Mouse (Mus musculus) heart, embryonic 10.5 days (tissue): ENCODE measurements around the gene Pou6f1. TPM values are rescaled to one million over a fixed set of nuclear protein-coding genes. Genes with fewer than 3 reads are reported as not detected.

Experiments
- DNase-seq: peaks from one replicate; pipeline ENCODE4 v3.0.0-alpha.2; 2017; ENCODE audit warnings: low spot score
- H3K27ac ChIP-seq: fragments of 300-500 bp; sonication (generic); 2 replicates; pipeline ENCODE4 v1.5.1; 2016; ENCODE audit warnings: mild to moderate bottlenecking
- H3K27me3 ChIP-seq: fragments of 300-500 bp; sonication (generic); 2 replicates; pipeline ENCODE4 v1.6.1; 2016; ENCODE audit warnings: mild to moderate bottlenecking; ENCODE audit not compliant: poor library complexity, insufficient read depth, severe bottlenecking
- H3K36me3 ChIP-seq: fragments of 300-500 bp; sonication (generic); 2 replicates; pipeline ENCODE4 v1.6.1; 2016; ENCODE audit warnings: mild to moderate bottlenecking, moderate library complexity
- H3K4me1 ChIP-seq: fragments of 300-500 bp; sonication (generic); 2 replicates; pipeline ENCODE4 v1.6.1; 2016; ENCODE audit warnings: mild to moderate bottlenecking
- H3K4me3 ChIP-seq: fragments of 300-500 bp; sonication (generic); 2 replicates; pipeline ENCODE4 v1.5.1; 2016; ENCODE audit warnings: mild to moderate bottlenecking, moderate library complexity
- H3K9me3 ChIP-seq: fragments of 300-500 bp; sonication (generic); 2 replicates; pipeline ENCODE4 v1.6.1; 2016; ENCODE audit warnings: mild to moderate bottlenecking, moderate library complexity
- WGBS: fragments of 180-500 bp; shearing (Covaris S2); methylation state at CpG from one replicate; pipeline ENCODE4 v1.1.7; 2016; 5-methylcytosine and 5-hydroxymethylcytosine counted together
- polyA plus RNA-seq: library from polyadenylated mRNA; unstranded; fragments of >200 nt; fragmentation: Nextera tagmentation; extraction: Ambion mirVana; gene quantifications from 2 replicates; pipeline ENCODE4 v1.2.1, GENCODE M21; 2016

The Pou6f1 gene
- polyA plus RNA-seq, 1 experiment from 2014 or later, result 2.0 TPM

- Histone ChIP-seq H3K27ac (no peak overlapping the region), H3K36me3 (peaks cover 4% of the 10 kb centered on the region; the same call in 1 of the 2 replicates), H3K27me3 (peaks cover 18% of the 10 kb centered on the region), H3K4me1 (no peaks in the 10 kb centered on the region), H3K9me3 (no peaks in the 10 kb centered on the region), H3K4me3 (no peak overlapping the region)
- WGBS, result 80% methylated on average over 6 of the region's 6 CpGs
- no peak for DNase-seq
These were observed 11.5 kb downstream of the Pou6f1 start for GRCm38 (mm10) chr15:100588297-100588696.

GRCm38 (mm10) chr15:100587166-100587565 lies 12.6 kb downstream of the Pou6f1 start:
- H3K4me3 ChIP-seq, result no peak overlapping the region

GRCm38 (mm10) chr15:100585931-100586330 lies 13.9 kb downstream of the Pou6f1 start:
- Histone ChIP-seq H3K9me3 (no peaks in the 10 kb centered on the region), H3K4me1 (no peaks in the 10 kb centered on the region), H3K36me3 (peaks cover 4% of the 10 kb centered on the region; the same call in 1 of the 2 replicates), H3K27ac (no peak overlapping the region), H3K27me3 (peaks cover 28% of the 10 kb centered on the region), H3K4me3 (no peak overlapping the region)
- DNase-seq, result no peak
- WGBS, result 88% methylated on average over 16 of the region's 16 CpGs

More at GRCm38 (mm10) chr15:100587166-100587565, 12.6 kb downstream of the Pou6f1 start:
- WGBS, result 78% methylated on average over 4 of the region's 4 CpGs
- H3K9me3 ChIP-seq, result no peaks in the 10 kb centered on the region
- H3K27me3 ChIP-seq, result peaks cover 28% of the 10 kb centered on the region
- no peak overlapping the region for H3K27ac ChIP-seq
- no peaks in the 10 kb centered on the region for H3K4me1 ChIP-seq
- H3K36me3 ChIP-seq, result peaks cover 4% of the 10 kb centered on the region; the same call in 1 of the 2 replicates
- DNase-seq, result no peak

DNA sequence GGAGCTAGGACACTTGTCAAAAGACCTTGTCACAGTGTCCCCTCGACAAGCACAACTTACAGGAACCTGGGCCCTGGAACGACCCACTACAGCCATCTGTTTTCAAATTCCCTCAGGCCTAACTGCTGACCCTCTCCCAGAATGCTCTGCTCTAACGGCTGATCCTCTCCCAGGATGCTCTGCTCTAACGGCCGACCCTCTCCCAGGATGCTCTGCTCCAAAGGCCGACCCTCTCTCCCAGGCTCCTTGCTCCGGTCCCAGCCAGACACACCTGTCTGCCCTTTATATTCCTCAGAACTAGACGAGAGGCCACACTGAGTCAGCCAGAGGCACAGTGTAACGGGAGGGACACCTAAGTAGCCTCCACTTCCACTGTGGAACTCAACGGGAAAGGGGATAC lies 19.7 kb downstream of the Pou6f1 start:
- Histone ChIP-seq H3K27ac (no peak overlapping the region), H3K4me1 (no peaks in the 10 kb centered on the region), H3K9me3 (no peaks in the 10 kb centered on the region), H3K36me3 (0 out of 2 replicates have a peak, but pooled peaks cover 4% of the 10 kb centered on the region), H3K4me3 (no peak overlapping the region), H3K27me3 (peaks cover 39% of the 10 kb centered on the region)
- WGBS, result 87% methylated on average over 10 of the region's 10 CpGs
- no peak for DNase-seq

DNA sequence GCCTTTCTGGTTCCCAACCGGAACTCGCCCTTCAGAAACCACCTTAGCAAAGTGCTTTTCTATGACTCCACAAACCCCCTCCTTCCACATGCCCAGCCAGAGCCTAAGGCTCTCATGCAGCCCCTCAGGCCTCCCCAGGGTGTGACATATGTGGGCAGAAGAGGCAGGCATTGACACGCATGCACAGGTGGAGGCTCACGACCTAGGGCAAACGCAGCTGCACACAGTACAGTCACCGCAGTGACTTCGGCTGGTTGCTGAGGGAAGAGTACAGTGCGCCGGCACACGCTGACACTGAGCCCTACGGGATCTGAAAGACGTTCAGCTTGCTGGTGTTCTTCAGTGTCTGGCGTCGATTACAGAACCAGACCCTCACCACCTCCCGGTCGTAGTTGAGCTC lies 21.8 kb downstream of the Pou6f1 start:
- WGBS, result 82% methylated on average over 16 of the region's 16 CpGs
- H3K4me1 ChIP-seq, result peaks cover 9% of the 10 kb centered on the region
- H3K4me3 ChIP-seq, result no peak overlapping the region
- DNase-seq, result no peak
- H3K9me3 ChIP-seq, result no peaks in the 10 kb centered on the region
- 0 out of 2 replicates have a peak, but pooled peaks cover 4% of the 10 kb centered on the region for H3K36me3 ChIP-seq
- H3K27me3 ChIP-seq, result peaks cover 28% of the 10 kb centered on the region
- no peak overlapping the region for H3K27ac ChIP-seq

DNA sequence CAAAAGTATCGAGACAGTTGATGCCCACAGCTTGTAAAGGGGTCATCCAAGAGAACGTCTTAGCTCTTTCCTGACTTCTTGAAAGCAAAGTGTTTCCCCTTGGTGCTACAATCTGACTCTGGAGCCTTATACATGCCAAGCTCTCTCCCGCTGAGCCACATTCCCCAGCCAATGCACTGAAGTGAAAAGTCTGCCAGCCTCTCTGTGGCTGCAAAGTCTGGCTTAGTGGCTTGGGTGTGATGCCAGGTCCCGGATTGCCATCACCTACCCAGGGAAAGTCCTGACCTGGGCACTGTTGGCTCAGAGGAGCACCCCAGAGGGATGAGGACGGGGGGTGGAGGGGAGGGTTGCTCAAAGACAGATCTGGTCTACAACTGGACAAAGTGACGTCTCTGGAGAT lies 23.0 kb downstream of the Pou6f1 start:
- no peaks in the 10 kb centered on the region for H3K9me3 ChIP-seq
- H3K4me1 ChIP-seq, result peaks cover 9% of the 10 kb centered on the region

GRCm38 (mm10) chr15:100576392-100576791 lies 23.4 kb downstream of the Pou6f1 start:
- H3K4me3 ChIP-seq, result no peak overlapping the region
- H3K4me1 ChIP-seq, result peaks cover 9% of the 10 kb centered on the region
- H3K27ac ChIP-seq, result no peak overlapping the region
- WGBS, result 80% methylated on average over 6 of the region's 6 CpGs
- H3K36me3 ChIP-seq, result 0 out of 2 replicates have a peak, but pooled peaks cover 4% of the 10 kb centered on the region
- no peaks in the 10 kb centered on the region for H3K9me3 ChIP-seq
- peaks cover 21% of the 10 kb centered on the region for H3K27me3 ChIP-seq
- no peak for DNase-seq

More for the DNA sequence above, 23.0 kb downstream of the Pou6f1 start:
- no peak overlapping the region for H3K27ac ChIP-seq
- H3K36me3 ChIP-seq, result 0 out of 2 replicates have a peak, but pooled peaks cover 4% of the 10 kb centered on the region
- H3K27me3 ChIP-seq, result peaks cover 21% of the 10 kb centered on the region
- no peak for DNase-seq
- 76% methylated on average over 6 of the region's 6 CpGs for WGBS
- no peak overlapping the region for H3K4me3 ChIP-seq

GRCm38 (mm10) chr15:100575366-100575765 lies 24.4 kb downstream of the Pou6f1 start:
- 84% methylated on average over 12 of the region's 12 CpGs for WGBS
- H3K4me1 ChIP-seq, result peaks cover 9% of the 10 kb centered on the region
- 0 out of 2 replicates have a peak, but pooled peaks cover 4% of the 10 kb centered on the region for H3K36me3 ChIP-seq
- no peak for DNase-seq
- no peak overlapping the region for H3K4me3 ChIP-seq
- peaks cover 21% of the 10 kb centered on the region for H3K27me3 ChIP-seq
- no peak overlapping the region for H3K27ac ChIP-seq
- H3K9me3 ChIP-seq, result no peaks in the 10 kb centered on the region

GRCm38 (mm10) chr15:100574378-100574777 lies 25.4 kb downstream of the Pou6f1 start:
- Histone ChIP-seq H3K27me3 (peaks cover 21% of the 10 kb centered on the region), H3K36me3 (0 out of 2 replicates have a peak, but pooled peaks cover 4% of the 10 kb centered on the region), H3K27ac (no peak overlapping the region), H3K4me1 (peaks cover 9% of the 10 kb centered on the region), H3K9me3 (no peaks in the 10 kb centered on the region), H3K4me3 (no peak overlapping the region)
- no peak for DNase-seq
- 61% methylated on average over 2 of the region's 2 CpGs for WGBS

DNA sequence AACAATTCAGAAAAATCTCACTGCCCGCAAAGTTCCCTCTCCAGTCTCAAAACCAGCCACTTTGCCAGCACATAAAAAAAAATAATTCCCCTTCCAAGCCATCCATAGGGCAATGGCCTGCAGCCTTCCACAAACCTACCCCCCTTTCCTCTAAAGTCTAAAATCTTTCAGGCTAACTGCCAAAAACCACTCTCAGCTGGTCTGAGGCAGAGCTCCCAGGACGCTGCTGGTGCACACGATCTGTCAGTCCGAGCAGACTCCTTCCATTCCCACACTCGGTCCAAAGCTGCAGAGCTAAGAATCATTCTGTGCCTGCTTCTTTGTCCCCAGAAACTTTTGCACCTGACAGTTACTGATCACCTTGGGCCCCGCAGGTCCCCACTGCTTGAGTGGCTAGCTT lies 25.8 kb downstream of the Pou6f1 start:
- H3K36me3 ChIP-seq, result 0 out of 2 replicates have a peak, but pooled peaks cover 4% of the 10 kb centered on the region
- H3K4me1 ChIP-seq, result peaks cover 9% of the 10 kb centered on the region
- H3K4me3 ChIP-seq, result no peak overlapping the region
- no peaks in the 10 kb centered on the region for H3K9me3 ChIP-seq
- no peak for DNase-seq
- H3K27me3 ChIP-seq, result peaks cover 21% of the 10 kb centered on the region
- peak overlapping the region; percentile 53; the same call in 1 of the 2 replicates for H3K27ac ChIP-seq
- 57% methylated on average over 6 of the region's 6 CpGs for WGBS

DNA sequence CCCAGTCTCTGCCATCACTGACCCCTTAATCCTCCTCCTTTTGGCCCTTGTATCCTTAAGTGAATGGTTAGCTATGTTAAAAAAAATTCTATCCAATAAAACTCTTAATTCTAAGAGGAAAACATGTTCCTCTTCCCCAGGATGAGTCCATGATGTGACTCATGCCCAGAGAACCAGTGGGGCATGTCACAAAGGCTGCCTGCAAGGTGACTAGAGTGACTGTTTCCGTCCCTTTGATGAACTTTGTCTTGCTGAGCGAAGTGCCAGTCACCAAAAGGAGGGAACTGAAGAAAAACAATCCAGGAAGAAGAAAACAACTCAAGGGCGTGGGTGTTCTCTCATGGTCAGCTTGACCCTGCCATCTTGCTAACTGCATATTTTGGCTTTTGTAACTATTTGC lies 30.5 kb downstream of the Pou6f1 start:
- Histone ChIP-seq H3K4me3 (no peak overlapping the region), H3K36me3 (no peaks in the 10 kb centered on the region), H3K9me3 (no peaks in the 10 kb centered on the region), H3K4me1 (peaks cover 9% of the 10 kb centered on the region), H3K27me3 (no peaks in the 10 kb centered on the region), H3K27ac (no peak overlapping the region)
- 47% methylated on average over 3 of the region's 3 CpGs for WGBS
- no peak for DNase-seq

DNA sequence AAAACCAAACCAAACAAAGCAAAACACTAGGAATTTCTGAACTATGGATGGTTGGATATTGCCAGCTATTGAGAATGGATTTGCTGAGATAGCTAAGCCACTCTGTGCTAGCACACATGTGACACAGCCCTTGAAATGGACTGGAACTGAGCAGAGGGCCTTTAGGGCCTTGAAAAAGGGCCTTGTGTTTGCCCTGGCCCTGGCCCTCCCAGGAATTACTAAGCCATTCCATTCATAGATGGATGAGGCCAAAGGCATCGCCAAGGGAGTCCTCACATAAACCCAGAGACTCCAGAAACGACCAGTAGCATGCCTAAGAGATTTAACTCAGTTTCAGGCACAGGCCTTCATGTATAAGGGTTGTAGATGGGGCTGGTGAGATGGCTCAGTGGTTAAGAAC lies 33.3 kb downstream of the Pou6f1 start:
- H3K36me3 ChIP-seq, result no peaks in the 10 kb centered on the region
- WGBS, result 60% methylated on average over 2 of the region's 2 CpGs
- no peak for DNase-seq

GRCm38 (mm10) chr15:100557705-100558433 lies 41.9 kb downstream of the Pou6f1 start:
- H3K27ac ChIP-seq, result no peak overlapping the region
- WGBS, result 72% methylated on average over 5 of the region's 5 CpGs

More for the DNA sequence above, 33.3 kb downstream of the Pou6f1 start:
- H3K4me3 ChIP-seq, result no peak overlapping the region
- no peaks in the 10 kb centered on the region for H3K4me1 ChIP-seq
- H3K27ac ChIP-seq, result no peak overlapping the region
- no peaks in the 10 kb centered on the region for H3K9me3 ChIP-seq
- no peaks in the 10 kb centered on the region for H3K27me3 ChIP-seq

More at GRCm38 (mm10) chr15:100557705-100558433, 41.9 kb downstream of the Pou6f1 start:
- Histone ChIP-seq H3K9me3 (no peaks in the 10 kb centered on the region), H3K36me3 (no peaks in the 10 kb centered on the region), H3K27me3 (no peaks in the 10 kb centered on the region), H3K4me1 (no peaks in the 10 kb centered on the region), H3K4me3 (no peak overlapping the region)
- DNase-seq, result no peak
